Mouse (Mus musculus): Measurements from ENCODE around the gene Oscar. TPM values are rescaled to one million over a fixed set of nuclear protein-coding genes. Genes with fewer than 3 reads are reported as not detected.
"Not testable (repeated sequence)": the region's sequence is repeated elsewhere in the genome, so short reads cannot be mapped to it uniquely, and the experiment has no call there.

The Oscar gene
- polyA plus RNA-seq, 1 experiment from 2014 or later: 0.08 TPM

DNA sequence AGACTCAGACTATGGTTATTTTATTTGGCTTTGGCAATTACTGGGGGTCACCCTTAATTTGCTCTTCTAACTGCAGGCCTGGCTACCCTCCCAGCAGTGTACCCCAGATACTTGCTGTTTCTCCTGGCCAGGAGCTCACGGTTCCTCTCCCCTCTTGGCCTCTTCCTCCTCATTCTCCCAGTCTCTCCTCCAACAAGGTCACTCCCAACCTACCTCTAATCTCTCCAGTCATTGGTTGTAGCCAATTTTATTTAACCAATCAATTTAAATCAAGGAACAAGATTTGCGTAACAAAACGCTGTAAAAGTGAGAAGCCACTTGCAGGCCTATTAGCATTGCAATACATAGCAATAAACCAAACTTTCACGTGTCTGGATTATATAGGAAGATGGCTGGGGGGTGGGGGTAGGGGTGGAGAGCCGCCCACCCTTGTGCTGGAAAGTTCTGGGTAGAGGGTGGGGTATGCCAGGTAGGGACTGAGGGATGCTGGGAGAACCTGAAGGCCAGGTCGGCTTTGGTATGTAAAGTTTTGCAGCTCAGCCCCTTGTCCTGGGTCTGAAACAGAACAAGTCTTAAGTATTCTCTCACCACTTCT, 36.9 kb downstream of the Oscar start:
- Histone ChIP-seq H3K9ac (no peak overlapping the region), H3K27me3 (no peaks in the 10 kb centered on the region), H3K36me3 (no peaks in the 10 kb centered on the region), H3K9me3 (no peaks in the 10 kb centered on the region), H3K4me3 (no peak overlapping the region), H3K4me1 (no peaks in the 10 kb centered on the region), H3K27ac (no peak overlapping the region), H3K4me2 (replicated peaks) (no peak overlapping the region)
- WGBS: 57% methylated on average over 6 of the region's 6 CpGs
- ATAC-seq (ENCODE audit: low FRiP score, low read depth): no peak

DNA sequence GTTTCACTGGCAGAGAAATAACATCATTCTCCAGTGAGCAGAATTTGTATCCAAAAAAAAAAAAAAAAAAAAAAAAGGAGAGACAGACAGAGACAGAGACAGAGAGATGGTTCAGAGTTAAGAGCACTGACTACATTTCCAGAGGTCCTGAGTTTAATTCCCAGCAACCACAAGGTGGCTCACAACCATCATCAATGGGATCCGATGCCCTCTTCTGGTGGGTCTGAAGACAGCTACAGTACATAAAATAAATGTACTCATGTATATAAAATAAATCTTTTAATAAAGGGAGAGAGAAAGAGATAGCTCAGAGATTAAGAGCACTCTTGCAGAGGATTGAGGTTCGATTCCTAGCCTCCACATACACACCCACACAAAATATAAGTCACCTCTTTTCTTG, 37.8 kb downstream of the Oscar start:
- H3K4me2 ChIP-seq (replicated peaks): no peak overlapping the region
- H3K27ac ChIP-seq: no peak overlapping the region
- H3K4me3 ChIP-seq: no peak overlapping the region
- H3K9ac ChIP-seq: no peak overlapping the region
- ATAC-seq (ENCODE audit: low FRiP score, low read depth): no peak
- H3K27me3 ChIP-seq: no peaks in the 10 kb centered on the region
- no peaks in the 10 kb centered on the region for H3K4me1 ChIP-seq
- no peaks in the 10 kb centered on the region for H3K36me3 ChIP-seq
- WGBS: 83% methylated on average over 2 of the region's 2 CpGs
- H3K9me3 ChIP-seq: no peaks in the 10 kb centered on the region

DNA sequence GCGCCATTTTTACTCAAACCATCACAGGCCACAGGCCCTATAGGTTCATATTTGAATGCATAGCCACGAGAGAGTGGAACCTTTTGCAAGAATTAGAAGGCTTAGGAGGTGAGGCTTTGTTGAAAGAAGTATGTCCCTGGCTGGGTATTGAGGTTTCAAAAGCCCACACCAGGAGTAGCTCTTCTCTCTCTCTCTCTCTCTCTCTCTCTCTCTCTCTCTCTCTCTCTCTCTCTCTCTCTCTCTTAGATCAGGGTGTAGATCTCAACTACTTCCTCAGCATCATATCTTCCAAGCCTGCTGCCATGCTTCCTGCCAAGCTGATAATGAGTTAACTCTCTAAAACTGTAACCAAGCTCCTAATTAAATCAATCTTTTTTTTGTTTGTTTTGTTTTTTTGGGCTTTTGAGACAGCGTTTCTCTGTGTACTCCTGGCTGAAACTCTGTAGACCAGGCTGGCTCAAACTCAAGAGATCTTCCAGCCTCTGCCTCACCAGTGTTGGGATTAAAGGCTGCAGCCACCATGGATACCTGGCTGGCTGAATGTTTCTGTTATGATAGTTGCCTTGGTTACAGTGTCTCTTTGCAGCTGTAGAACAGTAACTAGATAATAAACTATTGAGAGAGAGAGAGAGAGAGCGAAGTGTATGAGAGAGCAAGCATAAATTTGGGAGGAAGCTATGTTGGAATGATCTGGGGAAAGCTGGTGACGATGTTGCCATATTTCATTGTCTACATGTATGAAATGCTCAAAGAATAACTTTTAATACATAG, 39.4 kb downstream of the Oscar start:
- Histone ChIP-seq H3K27ac (no peak overlapping the region), H3K9ac (no peak overlapping the region), H3K27me3 (no peaks in the 10 kb centered on the region), H3K4me1 (no peaks in the 10 kb centered on the region), H3K9me3 (no peaks in the 10 kb centered on the region), H3K4me2 (replicated peaks) (no peak overlapping the region), H3K36me3 (no peaks in the 10 kb centered on the region), H3K4me3 (no peak overlapping the region)
- 81% methylated on average over 5 of the region's 5 CpGs for WGBS
- no peak for ATAC-seq (ENCODE audit: low FRiP score, low read depth)

DNA sequence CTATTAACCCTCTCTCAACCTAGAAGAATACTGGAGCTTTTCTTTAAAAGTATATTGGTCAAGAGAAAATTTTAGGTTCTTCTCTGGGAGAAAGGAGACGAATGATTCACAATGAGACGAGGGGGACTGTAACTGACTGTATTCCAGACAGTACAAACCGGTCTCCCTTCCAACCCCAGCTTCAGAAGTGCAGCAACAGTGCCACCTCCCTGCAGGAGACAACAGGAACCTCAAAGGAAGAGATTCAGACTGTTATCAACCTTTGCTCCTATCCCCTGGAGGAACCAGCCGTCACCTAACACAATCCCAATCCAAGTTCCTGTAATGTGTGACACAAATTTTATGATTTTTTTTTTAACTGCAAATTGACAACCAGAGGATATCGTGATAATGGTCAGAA, 41.7 kb downstream of the Oscar start:
- Histone ChIP-seq H3K4me3 (no peak overlapping the region), H3K4me2 (replicated peaks) (no peak overlapping the region), H3K9ac (no peak overlapping the region), H3K36me3 (no peaks in the 10 kb centered on the region), H3K27me3 (no peaks in the 10 kb centered on the region), H3K9me3 (no peaks in the 10 kb centered on the region), H3K4me1 (no peaks in the 10 kb centered on the region), H3K27ac (no peak overlapping the region)
- no peak for ATAC-seq (ENCODE audit: low FRiP score, low read depth)
- 48% methylated on average over 5 of the region's 5 CpGs for WGBS

DNA sequence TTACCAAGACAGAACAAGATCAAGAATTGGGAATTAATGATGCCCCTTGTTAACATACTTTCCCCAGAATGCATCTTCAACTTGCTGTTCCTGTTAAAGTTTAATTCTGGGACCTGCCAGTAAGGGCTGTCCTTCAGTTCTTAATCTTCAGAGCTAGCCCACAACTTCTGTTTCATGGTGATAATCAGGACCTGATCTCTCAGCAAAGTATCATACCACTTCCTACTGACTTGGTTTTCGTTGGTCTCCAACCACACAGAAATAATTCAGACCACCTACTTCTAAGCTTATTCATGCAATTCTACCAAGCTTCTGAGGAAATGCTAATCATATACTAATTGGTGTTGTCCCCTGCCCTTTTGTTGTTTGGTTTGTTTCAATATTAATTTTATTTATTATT, 44.1 kb downstream of the Oscar start:
- no peaks in the 10 kb centered on the region for H3K4me1 ChIP-seq
- no peak overlapping the region for H3K4me2 ChIP-seq (replicated peaks)
- no peaks in the 10 kb centered on the region for H3K27me3 ChIP-seq
- WGBS: 81% methylated on average over 1 of the region's 1 CpGs
- no peak overlapping the region for H3K27ac ChIP-seq
- no peak overlapping the region for H3K9ac ChIP-seq
- H3K9me3 ChIP-seq: no peaks in the 10 kb centered on the region
- no peak for ATAC-seq (ENCODE audit: low FRiP score, low read depth)
- no peak overlapping the region for H3K4me3 ChIP-seq
- no peaks in the 10 kb centered on the region for H3K36me3 ChIP-seq

DNA sequence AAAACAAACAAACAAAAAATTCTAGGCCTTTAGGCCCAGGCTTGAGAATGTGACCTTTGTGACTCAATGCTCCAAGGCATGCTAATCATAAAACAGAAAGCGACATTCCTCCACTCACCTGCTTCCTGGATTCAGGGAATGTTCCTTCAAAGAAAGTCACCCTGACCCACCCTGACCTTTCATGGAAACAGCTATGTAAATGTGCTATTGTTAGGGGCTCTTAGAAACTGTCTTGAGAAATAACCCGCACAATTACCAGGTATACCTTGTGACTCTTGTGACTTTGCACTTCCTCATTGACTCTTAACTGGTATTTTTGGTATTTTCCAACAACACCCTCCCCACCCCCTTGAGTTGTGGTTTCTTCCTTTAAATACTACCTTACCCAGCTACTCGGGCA, 45.4 kb downstream of the Oscar start:
- H3K4me2 ChIP-seq (replicated peaks); H3K27ac ChIP-seq; H3K9me3 ChIP-seq; H3K4me1 ChIP-seq; H3K36me3 ChIP-seq; H3K27me3 ChIP-seq; H3K9ac ChIP-seq; ATAC-seq (ENCODE audit: low FRiP score, low read depth); H3K4me3 ChIP-seq: not testable (repeated sequence)
- 86% methylated on average over 3 of the region's 3 CpGs for WGBS

DNA sequence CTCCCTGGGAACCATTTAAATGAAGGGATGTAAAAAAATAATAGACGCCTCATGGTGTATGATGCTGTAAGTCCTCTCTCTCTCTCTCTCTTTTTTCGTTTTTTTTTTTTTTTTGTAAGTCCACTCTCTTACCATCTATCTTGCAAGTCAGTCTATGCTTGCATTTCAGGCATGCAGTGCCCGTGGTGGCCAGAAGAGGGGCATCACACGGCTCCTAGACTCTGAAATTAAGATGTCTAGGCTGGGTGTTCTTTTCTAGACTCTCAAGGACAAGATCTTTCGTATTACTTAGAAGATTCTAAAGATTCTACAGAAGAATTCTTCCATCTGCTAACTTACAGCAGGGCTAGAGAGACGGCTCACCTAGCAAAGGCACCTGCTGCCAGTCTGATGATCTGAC, 46.2 kb downstream of the Oscar start:
- no peaks in the 10 kb centered on the region for H3K27me3 ChIP-seq
- H3K4me3 ChIP-seq: no peak overlapping the region
- H3K9me3 ChIP-seq: no peaks in the 10 kb centered on the region
- no peak overlapping the region for H3K9ac ChIP-seq
- no peaks in the 10 kb centered on the region for H3K36me3 ChIP-seq
- ATAC-seq (ENCODE audit: low FRiP score, low read depth): no peak
- no peak overlapping the region for H3K4me2 ChIP-seq (replicated peaks)
- H3K4me1 ChIP-seq: no peaks in the 10 kb centered on the region
- H3K27ac ChIP-seq: no peak overlapping the region
- WGBS: 69% methylated on average over 6 of the region's 6 CpGs

DNA sequence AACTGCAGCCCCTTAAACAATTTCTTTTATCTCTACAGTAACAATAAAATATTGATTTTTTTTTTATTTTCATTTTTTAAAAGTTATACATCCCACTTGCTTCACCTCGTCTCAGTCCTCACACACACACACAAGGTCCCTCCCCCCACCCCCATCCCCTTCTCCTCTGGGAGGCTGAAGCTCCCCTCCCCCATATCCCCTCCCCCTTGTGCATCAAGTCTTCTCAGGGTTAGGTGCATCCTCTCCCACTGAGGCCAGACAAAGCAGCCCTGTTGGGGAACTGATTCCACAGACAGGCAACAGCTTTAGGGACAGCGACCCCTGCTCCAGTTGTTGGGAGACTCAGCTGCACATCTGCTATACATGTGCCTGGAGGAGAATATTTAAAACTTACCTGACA, 48.6 kb downstream of the Oscar start:
- Histone ChIP-seq H3K9me3 (no peaks in the 10 kb centered on the region), H3K9ac (no peak overlapping the region), H3K27me3 (no peaks in the 10 kb centered on the region), H3K4me2 (replicated peaks) (no peak overlapping the region), H3K27ac (no peak overlapping the region), H3K4me1 (no peaks in the 10 kb centered on the region), H3K36me3 (no peaks in the 10 kb centered on the region), H3K4me3 (no peak overlapping the region)
- ATAC-seq (ENCODE audit: low FRiP score, low read depth): no peak
- WGBS: 27% methylated on average over 2 of the region's 2 CpGs

Small RNAs within 50 kb of the gene (microRNA-seq; reads per million reads assigned to microRNA genes)
- not detected for gene Gm25100
- 2.4 reads per million, percentile 8 among the genes with 10 or more reads in this experiment for gene Mir3572

Other genes starting within 250 kb of the Oscar start
- 6.5 and 6.8 TPM in 2 replicates for gene Cacng8, start 225.5 kb downstream of the Oscar start, polyA plus RNA-seq (2015; fragmentation: Nextera tagmentation; extraction: Ambion mirVana)
- 6.8 and 7.4 TPM in 2 replicates for gene Cacng6, start 192.0 kb downstream of the Oscar start, polyA plus RNA-seq (2015; fragmentation: Nextera tagmentation; extraction: Ambion mirVana)
- 0.29 TPM in 1 of 2 replicates, not detected in the other for gene Tarm1, start 113.5 kb downstream of the Oscar start, polyA plus RNA-seq (2015; fragmentation: Nextera tagmentation; extraction: Ambion mirVana)
- 435 and 440 TPM in 2 replicates for gene Ndufa3, start 1.2 kb upstream of the Oscar start, polyA plus RNA-seq (2015; fragmentation: Nextera tagmentation; extraction: Ambion mirVana)
- 29.5 and 29.8 TPM in 2 replicates for gene Tfpt, start 13.8 kb upstream of the Oscar start, polyA plus RNA-seq (2015; fragmentation: Nextera tagmentation; extraction: Ambion mirVana)
- 121 and 124 TPM in 2 replicates for gene Prpf31, start 13.8 kb upstream of the Oscar start, polyA plus RNA-seq (2015; fragmentation: Nextera tagmentation; extraction: Ambion mirVana)
- gene Cnot3, start 29.1 kb upstream of the Oscar start, polyA plus RNA-seq (2015; fragmentation: Nextera tagmentation; extraction: Ambion mirVana): 63.7 and 66.8 TPM in 2 replicates
- 19.0 and 20.3 TPM in 2 replicates for gene Leng1, start 49.7 kb upstream of the Oscar start, polyA plus RNA-seq (2015; fragmentation: Nextera tagmentation; extraction: Ambion mirVana)
- gene Tmc4, start 61.4 kb upstream of the Oscar start, polyA plus RNA-seq (2015; fragmentation: Nextera tagmentation; extraction: Ambion mirVana): 5.7 and 6.2 TPM in 2 replicates
- 268 and 271 TPM in 2 replicates for gene Tsen34, start 76.7 kb upstream of the Oscar start, polyA plus RNA-seq (2015; fragmentation: Nextera tagmentation; extraction: Ambion mirVana)
- gene Mboat7, start 77.4 kb upstream of the Oscar start, polyA plus RNA-seq (2015; fragmentation: Nextera tagmentation; extraction: Ambion mirVana): 64.4 and 67.6 TPM in 2 replicates
- 1,498 and 1,524 TPM in 2 replicates for gene Rps9, start 87.8 kb upstream of the Oscar start, polyA plus RNA-seq (2015; fragmentation: Nextera tagmentation; extraction: Ambion mirVana)
- gene Pirb, start 104.2 kb upstream of the Oscar start, polyA plus RNA-seq (2015; fragmentation: Nextera tagmentation; extraction: Ambion mirVana): 0.37 and 0.46 TPM in 2 replicates
- gene Gm15448, start 209.5 kb upstream of the Oscar start, polyA plus RNA-seq (2015; fragmentation: Nextera tagmentation; extraction: Ambion mirVana): not detected in 2 replicates
- gene Pira2, start 228.9 kb upstream of the Oscar start, polyA plus RNA-seq (2015; fragmentation: Nextera tagmentation; extraction: Ambion mirVana): 0.08 and 0.14 TPM in 2 replicates

Measured in limb, embryonic 13.5 days (tissue).